Mouse (Mus musculus) frontal cortex, postnatal 14 days (tissue): ENCODE data around the gene Kat8.
"Not testable (repeated sequence)": the region's sequence is repeated elsewhere in the genome, so short reads cannot be mapped to it uniquely, and the experiment has no call there.

Source experiments
- DNase-seq, 2 experiments: peaks; one replicate each; pipeline ENCODE4 v3.0.0; 2022; ENCODE audit warnings: low spot score in 2 of 2

Gene Kat8

GRCm38 (mm10) chr7:127931351-127932135, 19.2 kb downstream of the Kat8 start:
- DNase-seq: no peak

- DNase-seq: no peak
Measured at GRCm38 (mm10) chr7:127932273-127933031, 20.1 kb downstream of the Kat8 start.

- no peak for DNase-seq
Measured at GRCm38 (mm10) chr7:127934075-127934474, 21.8 kb downstream of the Kat8 start.

- DNase-seq: peak; percentile 90 to 94
Measured at GRCm38 (mm10) chr7:127935028-127935722, 22.9 kb downstream of the Kat8 start.

GRCm38 (mm10) chr7:127935748-127936159, 23.4 kb downstream of the Kat8 start:
- no peak for DNase-seq

- DNase-seq: no peak
Measured at GRCm38 (mm10) chr7:127936216-127936884, 24.0 kb downstream of the Kat8 start.

- DNase-seq: not testable (repeated sequence)
Measured at GRCm38 (mm10) chr7:127942097-127942496, 29.8 kb downstream of the Kat8 start.

GRCm38 (mm10) chr7:127944614-127945013, 32.3 kb downstream of the Kat8 start:
- DNase-seq: no peak

- DNase-seq: no peak
Measured at GRCm38 (mm10) chr7:127946470-127947023, 34.2 kb downstream of the Kat8 start, which contains the start of gene Prss36. Prss36 (minus strand) TSS chr7:127946725.

GRCm38 (mm10) chr7:127952864-127953581, 40.7 kb downstream of the Kat8 start:
- no peak for DNase-seq

- no peak for DNase-seq
Measured at GRCm38 (mm10) chr7:127959364-127959763, 47.0 kb downstream of the Kat8 start.

- no peak for DNase-seq
Measured at GRCm38 (mm10) chr7:127966371-127966918, 54.1 kb downstream of the Kat8 start.

GRCm38 (mm10) chr7:127967004-127967921, 54.9 kb downstream of the Kat8 start, which contains the start of gene Fus:
Fus (plus strand) TSS chr7:127967457.
- DNase-seq: peak; percentile 89 to 95

GRCm38 (mm10) chr7:127967922-127968828, 55.9 kb downstream of the Kat8 start:
- DNase-seq: peak; percentile 48 to 64

GRCm38 (mm10) chr7:127974413-127974930, 62.2 kb downstream of the Kat8 start:
- no peak for DNase-seq
